Mouse (Mus musculus) liver, embryonic 14.5 days (tissue): ENCODE results near the gene Ccnf.

Source experiments
- CTCF ChIP-seq: IDR thresholded peaks from 2 replicates; pipeline ENCODE4 v1.5.1; 2016; ENCODE audit warnings: antibody characterized with exemption, low read depth, control low read depth
- EP300 ChIP-seq: IDR thresholded peaks from 2 replicates; pipeline ENCODE4 v1.6.1; 2016; ENCODE audit warnings: antibody characterized with exemption, low read depth

DNA sequence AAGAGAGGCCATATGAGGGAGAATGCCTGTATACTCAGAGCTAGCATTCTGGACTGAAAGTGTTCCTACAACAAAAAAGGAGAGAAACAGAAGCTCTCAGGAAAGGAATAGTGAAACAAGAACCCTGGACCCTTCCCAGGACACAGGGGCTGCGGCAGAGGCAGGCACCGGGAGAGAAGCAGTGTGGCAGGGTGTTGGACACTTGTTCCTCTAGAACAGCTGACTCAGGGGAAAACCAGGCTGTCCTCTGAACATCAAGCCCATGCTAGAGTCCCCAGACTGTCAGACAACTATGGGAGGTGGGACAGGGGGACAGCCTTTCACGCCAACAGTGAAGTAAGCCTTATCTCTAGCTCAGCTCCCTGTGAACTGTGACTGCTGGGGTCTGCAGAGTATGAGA lies 40.7 kb downstream of the Ccnf start:
- no peak for TF ChIP-seq CTCF
- TF ChIP-seq EP300 = no peak
